Mouse (Mus musculus): ENCODE data around the gene Fam184b. TPM values are rescaled to one million over a fixed set of nuclear protein-coding genes. Genes with fewer than 3 reads are reported as not detected.

Gene Fam184b
- total RNA-seq, 2 experiments from 2014 or later = 0.05 to 0.08 TPM

GRCm38 (mm10) chr5:45513511-45513910, 125.9 kb downstream of the Fam184b start:
- no peak for DNase-seq

- DNase-seq = no peak
Measured at GRCm38 (mm10) chr5:45512908-45513307, 126.5 kb downstream of the Fam184b start.

GRCm38 (mm10) chr5:45510071-45510470, 129.3 kb downstream of the Fam184b start:
- DNase-seq = no peak

- DNase-seq = no peak
Measured at GRCm38 (mm10) chr5:45497564-45497963, 141.8 kb downstream of the Fam184b start.

- no peak for DNase-seq
Measured at GRCm38 (mm10) chr5:45496930-45497550, 142.4 kb downstream of the Fam184b start.

- DNase-seq = no peak
Measured at GRCm38 (mm10) chr5:45496479-45496878, 142.9 kb downstream of the Fam184b start.

GRCm38 (mm10) chr5:45496042-45496441, 143.4 kb downstream of the Fam184b start:
- DNase-seq = no peak

- DNase-seq = no peak
Measured at GRCm38 (mm10) chr5:45495429-45495975, 143.9 kb downstream of the Fam184b start.

- peak; percentile 29 for DNase-seq
Measured at GRCm38 (mm10) chr5:45494093-45494755, 145.2 kb downstream of the Fam184b start.

GRCm38 (mm10) chr5:45493191-45494092, 146.0 kb downstream of the Fam184b start, which contains the start of gene Lap3:
TSS of gene Lap3 (plus strand) at chr5:45493374.
- DNase-seq = peak; percentile 99

- DNase-seq = no peak
Measured at GRCm38 (mm10) chr5:45491776-45492175, 147.6 kb downstream of the Fam184b start.

- DNase-seq = no peak
Measured at GRCm38 (mm10) chr5:45483654-45484053, 155.8 kb downstream of the Fam184b start.

- DNase-seq = no peak
Measured at GRCm38 (mm10) chr5:45482607-45483006, 156.8 kb downstream of the Fam184b start.

- DNase-seq = no peak
Measured at GRCm38 (mm10) chr5:45481125-45481524, 158.3 kb downstream of the Fam184b start.

GRCm38 (mm10) chr5:45480066-45480465, 159.3 kb downstream of the Fam184b start:
- DNase-seq = no peak

Other genes starting within 250 kb of the Fam184b start
- 10 to 100 TPM; 90.5 to 92.1 TPM for gene Qdpr, start 189.4 kb downstream of the Fam184b start, total RNA-seq (2021)
- gene Clrn2, start 185.9 kb downstream of the Fam184b start, total RNA-seq (2021) = not detected
- gene Lap3, start 146.2 kb downstream of the Fam184b start, total RNA-seq (2021) = 100 to 1,000 TPM; 115 to 134 TPM
- 10 to 100 TPM; 56.7 to 61.3 TPM for gene Med28, start 119.4 kb downstream of the Fam184b start, total RNA-seq (2021)
- under 1 TPM; 0.44 to 0.84 TPM for gene Ncapg, start 30.3 kb upstream of the Fam184b start, total RNA-seq (2021)
- gene Lcorl, start 218.0 kb upstream of the Fam184b start, total RNA-seq (2021) = 1 to 10 TPM; 6.8 to 7.3 TPM

All from heart, adult 18-20 months (tissue).